Mouse (Mus musculus) hematopoietic stem cell, adult 5-6 weeks (primary cell): ENCODE results near the gene Slc2a10. TPM values are rescaled to one million over a fixed set of nuclear protein-coding genes. Genes with fewer than 3 reads are reported as not detected.

Experiments
- total RNA-seq: library from RNA; stranded (forward); fragments of 172-1452, 232-1000 nt; gene quantifications from 2 replicates; pipeline ENCODE4 v1.2.3, GENCODE M21; 2017

Gene Slc2a10
- total RNA-seq, 1 experiment from 2014 or later: 0.84 TPM

Other genes starting within 250 kb of the Slc2a10 start
- 57.6 and 62.2 TPM in 2 replicates for gene Slc35c2, start 215.9 kb upstream of the Slc2a10 start, total RNA-seq
- 24.3 and 27.3 TPM in 2 replicates for gene Elmo2, start 177.3 kb upstream of the Slc2a10 start, total RNA-seq
- gene Zfp663, start 135.1 kb upstream of the Slc2a10 start, total RNA-seq: not detected in 2 replicates
- 0.25 TPM in 1 of 2 replicates, not detected in the other for gene Zfp334, start 115.5 kb upstream of the Slc2a10 start, total RNA-seq
- not detected in 2 replicates for gene Ocstamp, start 103.4 kb upstream of the Slc2a10 start, total RNA-seq
- gene Slc13a3, start 30.6 kb upstream of the Slc2a10 start, total RNA-seq: not detected in 2 replicates
- 8.0 and 13.8 TPM in 2 replicates for gene Trp53rka, start 10.5 kb upstream of the Slc2a10 start, total RNA-seq
- gene Eya2, start 91.2 kb downstream of the Slc2a10 start, total RNA-seq: 32.9 and 38.1 TPM in 2 replicates